Mouse (Mus musculus) layer of hippocampus, adult 2 months (tissue): ENCODE measurements around the gene Smad3. TPM values are rescaled to one million over a fixed set of nuclear protein-coding genes. Genes with fewer than 3 reads are reported as not detected.

ENCODE experiments used
- DNase-seq, 2 experiments: peaks; one replicate each; pipeline ENCODE4 v3.0.0; 2022; ENCODE audit warnings: low spot score in 2 of 2
- H3K27ac ChIP-seq: fragments of 200-600 bp; 2 replicates; pipeline ENCODE4 v1.8.1; 2022
- H3K4me3 ChIP-seq: fragments of 200-600 bp; 2 replicates; pipeline ENCODE4 v1.8.1; 2022; ENCODE audit warnings: mild to moderate bottlenecking
- CTCF ChIP-seq: fragments of 200-600 bp; conservative IDR thresholded peaks from 2 replicates; pipeline ENCODE4 v1.8.1; 2022; ENCODE audit warnings: antibody characterized with exemption, mild to moderate bottlenecking, moderate library complexity
- total RNA-seq, 2 experiments: library from RNA; stranded (reverse); gene quantifications; 2 replicates each; pipeline ENCODE4 v1.2.3; 2021

Gene Smad3
- total RNA-seq, 2 experiments from 2014 or later: 48.7 to 49.6 TPM

GRCm38 (mm10) chr9:63666612-63667372, 91.0 kb downstream of the Smad3 start:
- DNase-seq: no peak
- Histone ChIP-seq H3K4me3 (no peak overlapping the region), H3K27ac (0 out of 2 replicates have a peak overlapping the region, but pooled peaks have one; percentile 23)
- 0 out of 2 replicates have a peak, but pooled peaks have one; percentile 5 for TF ChIP-seq CTCF

GRCm38 (mm10) chr9:63664792-63665646, 92.8 kb downstream of the Smad3 start:
- Histone ChIP-seq H3K4me3 (no peak overlapping the region), H3K27ac (no peak overlapping the region)
- DNase-seq: no peak
- no peak for TF ChIP-seq CTCF

GRCm38 (mm10) chr9:63664300-63664745, 93.5 kb downstream of the Smad3 start:
- Histone ChIP-seq H3K27ac (no peak overlapping the region), H3K4me3 (no peak overlapping the region)
- TF ChIP-seq CTCF: no peak
- DNase-seq: no peak

- Histone ChIP-seq H3K27ac (no peak overlapping the region), H3K4me3 (no peak overlapping the region)
- no peak for TF ChIP-seq CTCF
- no peak for DNase-seq
Observed at GRCm38 (mm10) chr9:63663222-63663621, 94.6 kb downstream of the Smad3 start.

GRCm38 (mm10) chr9:63662759-63663158, 95.0 kb downstream of the Smad3 start:
- H3K4me3 ChIP-seq: no peak overlapping the region
- no peak for DNase-seq
- H3K27ac ChIP-seq: no peak overlapping the region
- TF ChIP-seq CTCF: no peak

- Histone ChIP-seq H3K4me3 (no peak overlapping the region), H3K27ac (no peak overlapping the region)
- no peak for TF ChIP-seq CTCF
- no peak for DNase-seq
Observed at GRCm38 (mm10) chr9:63660691-63661090, 97.1 kb downstream of the Smad3 start.

- H3K27ac ChIP-seq: no peak overlapping the region
- no peak for DNase-seq
- H3K4me3 ChIP-seq: no peak overlapping the region
- no peak for TF ChIP-seq CTCF
Observed at GRCm38 (mm10) chr9:63660061-63660460, 97.7 kb downstream of the Smad3 start.

GRCm38 (mm10) chr9:63658970-63659371, 98.8 kb downstream of the Smad3 start:
- no peak for DNase-seq
- Histone ChIP-seq H3K27ac (no peak overlapping the region), H3K4me3 (no peak overlapping the region)
- no peak for TF ChIP-seq CTCF

- no peak for DNase-seq
- Histone ChIP-seq H3K27ac (no peak overlapping the region), H3K4me3 (no peak overlapping the region)
- TF ChIP-seq CTCF: no peak
Observed at GRCm38 (mm10) chr9:63658436-63658835, 99.4 kb downstream of the Smad3 start.

- TF ChIP-seq CTCF: no peak
- DNase-seq: no peak
- H3K4me3 ChIP-seq: no peak overlapping the region
- no peak overlapping the region for H3K27ac ChIP-seq
Observed at GRCm38 (mm10) chr9:63657167-63657566, 100.6 kb downstream of the Smad3 start.

GRCm38 (mm10) chr9:63655092-63655491, 102.7 kb downstream of the Smad3 start:
- Histone ChIP-seq H3K4me3 (no peak overlapping the region), H3K27ac (no peak overlapping the region)
- DNase-seq: no peak
- TF ChIP-seq CTCF: no peak

GRCm38 (mm10) chr9:63654575-63654974, 103.2 kb downstream of the Smad3 start:
- DNase-seq: no peak
- H3K4me3 ChIP-seq: no peak overlapping the region
- H3K27ac ChIP-seq: peak overlapping the region; percentile 7; the same call in 1 of the 2 replicates
- no peak for TF ChIP-seq CTCF

GRCm38 (mm10) chr9:63653666-63654065, 104.1 kb downstream of the Smad3 start:
- no peak for DNase-seq
- Histone ChIP-seq H3K27ac (peak overlapping the region; percentile 28; the same call in 1 of the 2 replicates), H3K4me3 (no peak overlapping the region)
- no peak for TF ChIP-seq CTCF
